Mouse (Mus musculus): Measurements from ENCODE around the gene Clk3.

DNA sequence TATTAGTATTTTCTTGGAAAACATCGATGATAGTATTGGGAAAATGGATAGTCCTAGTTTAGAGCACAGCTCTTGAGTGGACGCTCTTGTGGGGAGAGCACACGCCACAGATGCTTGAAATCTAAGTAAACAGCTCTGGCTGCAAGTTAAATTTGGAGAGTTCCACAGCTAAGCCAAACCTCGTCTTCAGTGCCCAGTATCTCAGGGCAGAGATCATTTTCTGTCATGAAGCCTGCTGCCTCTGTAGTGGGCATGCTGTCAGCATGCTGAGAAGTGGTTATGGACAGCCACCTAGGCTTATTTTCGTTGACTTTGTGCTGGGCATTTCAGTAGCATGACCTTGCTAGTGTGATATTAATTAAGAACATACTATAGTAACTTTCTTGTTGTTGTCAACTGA lies 41.9 kb downstream of the Clk3 start:
- TF ChIP-seq CTCF (IDR thresholded peaks at IDR 0.05) = no peak
- TF ChIP-seq EP300 (IDR thresholded peaks at IDR 0.05; ENCODE audit: insufficient read depth, low read depth, low read length) = no peak
